Mouse (Mus musculus): Measurements from ENCODE around the gene Ercc6. TPM values are rescaled to one million over a fixed set of nuclear protein-coding genes. Genes with fewer than 3 reads are reported as not detected.

Gene Ercc6
- polyA plus RNA-seq, 1 experiment from 2014 or later = 9.0 TPM

- Histone ChIP-seq H3K27ac (no peak overlapping the region), H3K36me3 (no peaks in the 10 kb centered on the region), H3K4me1 (replicated peaks) (0 out of 2 replicates have a peak, but pooled peaks cover 5% of the 10 kb centered on the region), H3K9me3 (replicated peaks) (no peaks in the 10 kb centered on the region), H3K27me3 (peaks cover 29% of the 10 kb centered on the region), H3K9ac (no peak overlapping the region), H3K4me2 (no peak overlapping the region), H3K4me3 (replicated peaks) (no peak overlapping the region)
- WGBS (ENCODE audit: insufficient replicate concordance) = 42% methylated on average over 8 of the region's 8 CpGs
- DNase-seq (no peak), ATAC-seq (ENCODE audit: low read depth) (no peak)
Observed at GRCm38 (mm10) chr14:32496115-32496850, 17.0 kb upstream of the Ercc6 start.

GRCm38 (mm10) chr14:32501303-32501702, 12.0 kb upstream of the Ercc6 start:
- Histone ChIP-seq H3K9ac (no peak overlapping the region), H3K36me3 (no peaks in the 10 kb centered on the region), H3K27me3 (no peaks in the 10 kb centered on the region), H3K4me2 (no peak overlapping the region), H3K4me3 (replicated peaks) (no peak overlapping the region), H3K9me3 (replicated peaks) (no peaks in the 10 kb centered on the region), H3K4me1 (replicated peaks) (no peaks in the 10 kb centered on the region), H3K27ac (no peak overlapping the region)
- ATAC-seq (ENCODE audit: low read depth) (no peak), DNase-seq (no peak)
- 39% methylated on average over 2 of the region's 2 CpGs for WGBS (ENCODE audit: insufficient replicate concordance)

GRCm38 (mm10) chr14:32502764-32503688, 10.3 kb upstream of the Ercc6 start:
- no peaks in the 10 kb centered on the region for H3K9me3 ChIP-seq (replicated peaks)
- no peaks in the 10 kb centered on the region for H3K36me3 ChIP-seq
- H3K4me2 ChIP-seq = no peak overlapping the region
- 60% methylated on average over 9 of the region's 9 CpGs for WGBS (ENCODE audit: insufficient replicate concordance)
- DNase-seq (no peak), ATAC-seq (ENCODE audit: low read depth) (no peak)
- H3K9ac ChIP-seq = no peak overlapping the region
- no peaks in the 10 kb centered on the region for H3K27me3 ChIP-seq
- no peak overlapping the region for H3K27ac ChIP-seq
- H3K4me3 ChIP-seq (replicated peaks) = no peak overlapping the region
- peaks cover 9% of the 10 kb centered on the region for H3K4me1 ChIP-seq (replicated peaks)

GRCm38 (mm10) chr14:32503897-32504296, 9.4 kb upstream of the Ercc6 start:
- no peak overlapping the region for H3K4me3 ChIP-seq (replicated peaks)
- 68% methylated on average over 1 of the region's 1 CpGs for WGBS (ENCODE audit: insufficient replicate concordance)
- ATAC-seq (ENCODE audit: low read depth) (no peak), DNase-seq (no peak)
- H3K36me3 ChIP-seq = no peaks in the 10 kb centered on the region
- H3K27me3 ChIP-seq = no peaks in the 10 kb centered on the region
- H3K27ac ChIP-seq = no peak overlapping the region
- H3K9ac ChIP-seq = no peak overlapping the region
- no peaks in the 10 kb centered on the region for H3K9me3 ChIP-seq (replicated peaks)
- H3K4me2 ChIP-seq = no peak overlapping the region
- H3K4me1 ChIP-seq (replicated peaks) = peaks cover 18% of the 10 kb centered on the region

- Histone ChIP-seq H3K27ac (no peak overlapping the region), H3K4me2 (no peak overlapping the region), H3K36me3 (no peaks in the 10 kb centered on the region), H3K9me3 (replicated peaks) (no peaks in the 10 kb centered on the region), H3K4me1 (replicated peaks) (peaks cover 21% of the 10 kb centered on the region), H3K9ac (no peak overlapping the region), H3K27me3 (no peaks in the 10 kb centered on the region), H3K4me3 (replicated peaks) (no peak overlapping the region)
- DNase-seq (no peak), ATAC-seq (ENCODE audit: low read depth) (no peak)
- 66% methylated on average over 10 of the region's 10 CpGs for WGBS (ENCODE audit: insufficient replicate concordance)
Observed at GRCm38 (mm10) chr14:32506329-32506728, 7.0 kb upstream of the Ercc6 start.

GRCm38 (mm10) chr14:32507216-32507615, 6.1 kb upstream of the Ercc6 start:
- ATAC-seq (ENCODE audit: low read depth) (no peak), DNase-seq (no peak)
- Histone ChIP-seq H3K4me3 (replicated peaks) (no peak overlapping the region), H3K9me3 (replicated peaks) (no peaks in the 10 kb centered on the region), H3K4me2 (no peak overlapping the region), H3K4me1 (replicated peaks) (peaks cover 21% of the 10 kb centered on the region), H3K9ac (no peak overlapping the region), H3K36me3 (no peaks in the 10 kb centered on the region), H3K27ac (no peak overlapping the region), H3K27me3 (no peaks in the 10 kb centered on the region)
- 62% methylated on average over 4 of the region's 4 CpGs for WGBS (ENCODE audit: insufficient replicate concordance)

GRCm38 (mm10) chr14:32508105-32508835, 5.1 kb upstream of the Ercc6 start:
- H3K9ac ChIP-seq = no peak overlapping the region
- WGBS (ENCODE audit: insufficient replicate concordance) = 19% methylated on average over 10 of the region's 10 CpGs
- ATAC-seq (ENCODE audit: low read depth) (peak; percentile 74), DNase-seq (peak; percentile 63)
- H3K4me2 ChIP-seq = peak overlapping the region; percentile 28
- no peaks in the 10 kb centered on the region for H3K27me3 ChIP-seq
- peaks cover 27% of the 10 kb centered on the region for H3K4me1 ChIP-seq (replicated peaks)
- H3K9me3 ChIP-seq (replicated peaks) = no peaks in the 10 kb centered on the region
- H3K36me3 ChIP-seq = no peaks in the 10 kb centered on the region
- H3K27ac ChIP-seq = no peak overlapping the region
- no peak overlapping the region for H3K4me3 ChIP-seq (replicated peaks)

GRCm38 (mm10) chr14:32509443-32509961, 3.8 kb upstream of the Ercc6 start:
- WGBS (ENCODE audit: insufficient replicate concordance) = 73% methylated on average over 6 of the region's 6 CpGs
- Histone ChIP-seq H3K27ac (no peak overlapping the region), H3K4me3 (replicated peaks) (no peak overlapping the region)

GRCm38 (mm10) chr14:32512912-32513311, 409 bp upstream of the Ercc6 start:
- DNase-seq (no peak), ATAC-seq (ENCODE audit: low read depth) (peak; percentile 10; the same call in 1 of the 2 replicates)
- Histone ChIP-seq H3K27me3 (no peaks in the 10 kb centered on the region), H3K36me3 (peaks cover 14% of the 10 kb centered on the region), H3K4me1 (replicated peaks) (peaks cover 36% of the 10 kb centered on the region), H3K9me3 (replicated peaks) (no peaks in the 10 kb centered on the region), H3K27ac (no peak overlapping the region), H3K4me3 (replicated peaks) (peak overlapping the region; percentile 77), H3K4me2 (peak overlapping the region; percentile 80), H3K9ac (peak overlapping the region; percentile 79; the same call in 1 of the 2 replicates)
- 42% methylated on average over 9 of the region's 9 CpGs for WGBS (ENCODE audit: insufficient replicate concordance)

More at GRCm38 (mm10) chr14:32509443-32509961, 3.8 kb upstream of the Ercc6 start:
- Histone ChIP-seq H3K27me3 (no peaks in the 10 kb centered on the region), H3K4me2 (no peak overlapping the region), H3K9ac (no peak overlapping the region), H3K36me3 (no peaks in the 10 kb centered on the region), H3K4me1 (replicated peaks) (peaks cover 33% of the 10 kb centered on the region), H3K9me3 (replicated peaks) (no peaks in the 10 kb centered on the region)
- ATAC-seq (ENCODE audit: low read depth) (no peak), DNase-seq (no peak)

GRCm38 (mm10) chr14:32516086-32516485, 2.8 kb downstream of the Ercc6 start:
- DNase-seq = no peak
- H3K9ac ChIP-seq = no peak overlapping the region
- WGBS (ENCODE audit: insufficient replicate concordance) = 69% methylated on average over 1 of the region's 1 CpGs

GRCm38 (mm10) chr14:32518543-32518942, 5.2 kb downstream of the Ercc6 start:
- 86% methylated on average over 2 of the region's 2 CpGs for WGBS (ENCODE audit: insufficient replicate concordance)
- Histone ChIP-seq H3K27ac (no peak overlapping the region), H3K9me3 (replicated peaks) (no peaks in the 10 kb centered on the region), H3K4me2 (no peak overlapping the region), H3K27me3 (no peaks in the 10 kb centered on the region), H3K4me3 (replicated peaks) (no peak overlapping the region), H3K36me3 (peaks cover 47% of the 10 kb centered on the region), H3K4me1 (replicated peaks) (peaks cover 24% of the 10 kb centered on the region), H3K9ac (no peak overlapping the region)
- DNase-seq = no peak
- no peak for ATAC-seq (ENCODE audit: low read depth)

More at GRCm38 (mm10) chr14:32516086-32516485, 2.8 kb downstream of the Ercc6 start:
- Histone ChIP-seq H3K27ac (no peak overlapping the region), H3K9me3 (replicated peaks) (no peaks in the 10 kb centered on the region), H3K4me2 (no peak overlapping the region), H3K36me3 (peaks cover 38% of the 10 kb centered on the region), H3K27me3 (no peaks in the 10 kb centered on the region), H3K4me1 (replicated peaks) (peaks cover 30% of the 10 kb centered on the region), H3K4me3 (replicated peaks) (no peak overlapping the region)
- ATAC-seq (ENCODE audit: low read depth) = no peak

Measured in liver, embryonic 13.5 days (tissue).